Mouse (Mus musculus) cerebellum, postnatal 10 days (tissue): ENCODE measurements around the gene Rif1.

Experiments used
- DNase-seq, 2 experiments: peaks; one replicate each; pipeline ENCODE4 v3.0.0; 2021; ENCODE audit warnings: mixed read lengths in 2 of 2

Gene Rif1

GRCm38 (mm10) chr2:52072491-52073140 lies at the start of gene Rif1:
TSS of gene Rif1 (plus strand) at chr2:52072832.
- peak; percentile 93 to 96 for DNase-seq

DNA sequence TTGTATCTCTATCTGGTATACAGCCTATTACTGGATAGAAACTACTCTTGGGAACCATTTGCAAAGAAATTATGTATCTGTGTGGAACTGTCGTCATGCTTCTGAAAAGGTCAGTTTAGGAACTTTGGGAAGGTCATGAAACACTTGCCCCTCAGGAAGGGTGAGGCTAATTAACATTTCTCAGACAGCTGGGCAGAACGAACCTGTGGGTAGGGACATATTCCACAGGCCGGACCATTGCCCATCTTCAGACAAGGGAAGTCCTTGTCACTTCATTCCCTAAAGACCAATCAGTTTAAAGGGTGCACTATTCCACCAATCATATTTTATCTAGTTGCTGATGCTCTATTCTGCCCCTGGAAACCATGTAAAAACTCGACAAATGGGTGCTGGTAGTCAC lies 45.6 kb upstream of the Rif1 start:
- DNase-seq: no peak

DNA sequence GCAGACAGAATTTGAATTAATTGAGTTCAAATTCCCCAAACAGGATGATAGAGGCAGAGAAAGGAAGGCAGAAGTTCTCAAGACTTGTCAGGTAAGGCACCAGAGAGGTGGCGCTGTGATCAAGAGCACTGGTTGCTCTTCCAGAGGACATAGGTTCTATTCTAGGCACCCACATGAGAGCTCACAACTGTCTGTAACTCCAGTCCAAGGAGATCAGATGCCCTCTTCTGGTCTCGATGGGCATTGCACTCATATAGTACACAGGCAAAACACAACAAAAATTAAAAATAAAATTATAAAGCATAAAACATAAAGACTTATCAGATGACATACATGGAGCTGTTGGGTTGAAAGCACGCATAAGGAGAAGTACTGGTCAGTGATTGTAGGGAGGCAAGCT lies 43.2 kb upstream of the Rif1 start:
- no peak for DNase-seq

DNA sequence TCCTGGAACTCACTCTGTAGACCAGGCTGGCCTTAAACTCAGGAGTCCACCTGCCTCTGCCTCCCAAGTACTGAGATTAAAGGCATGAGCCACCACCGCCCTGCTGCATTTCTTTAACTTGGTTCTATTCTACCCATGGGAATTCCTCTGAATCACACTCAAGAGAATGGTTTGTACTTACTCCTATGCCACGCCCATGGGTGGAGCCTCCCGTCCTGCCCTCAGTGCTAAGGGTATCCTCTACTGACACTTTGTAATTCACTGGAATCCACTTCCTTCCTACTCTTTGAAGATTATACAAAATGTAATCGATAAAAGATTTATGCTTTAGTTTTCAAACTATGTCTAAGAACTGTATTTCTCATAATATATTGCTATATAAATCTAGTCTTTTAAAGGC lies 41.1 kb upstream of the Rif1 start:
- DNase-seq: no peak

DNA sequence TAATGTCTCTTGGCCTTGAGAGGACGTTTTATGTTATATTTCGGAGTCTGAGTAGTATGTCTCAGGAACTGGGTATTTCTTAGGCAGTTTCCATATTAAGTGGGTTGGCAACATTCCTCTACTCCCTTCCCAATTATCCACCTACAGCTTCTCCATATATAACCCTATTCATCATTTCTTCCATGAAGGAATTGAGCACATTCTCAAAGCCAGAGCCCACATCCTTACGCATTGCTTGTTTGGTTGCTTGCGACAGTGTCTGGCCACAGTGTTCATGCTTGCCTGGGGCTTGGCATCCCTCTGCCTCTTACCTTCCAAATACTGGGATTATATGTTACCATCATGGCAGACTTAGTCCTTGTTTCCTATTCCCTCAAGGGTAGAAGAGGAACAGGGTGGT lies 38.0 kb upstream of the Rif1 start:
- no peak for DNase-seq

DNA sequence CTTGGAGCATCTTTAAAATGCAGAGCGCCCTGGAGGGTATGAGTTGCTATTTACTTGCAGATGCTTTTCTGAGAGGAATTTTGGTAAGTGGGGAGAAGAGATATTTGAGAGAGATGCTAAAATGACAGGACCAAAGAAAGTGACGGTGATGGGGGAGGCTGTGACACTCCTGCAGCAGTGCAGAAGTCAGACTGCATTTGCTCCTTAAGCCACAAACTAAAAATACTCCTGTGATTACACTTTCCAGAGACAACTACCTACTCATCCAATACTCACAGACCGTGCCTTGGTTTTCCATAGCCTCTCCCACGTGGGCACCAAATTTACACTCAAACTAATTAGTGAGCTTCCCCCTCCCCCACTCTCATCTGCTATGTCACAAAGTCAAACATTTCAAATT lies 37.5 kb upstream of the Rif1 start:
- DNase-seq: no peak

DNA sequence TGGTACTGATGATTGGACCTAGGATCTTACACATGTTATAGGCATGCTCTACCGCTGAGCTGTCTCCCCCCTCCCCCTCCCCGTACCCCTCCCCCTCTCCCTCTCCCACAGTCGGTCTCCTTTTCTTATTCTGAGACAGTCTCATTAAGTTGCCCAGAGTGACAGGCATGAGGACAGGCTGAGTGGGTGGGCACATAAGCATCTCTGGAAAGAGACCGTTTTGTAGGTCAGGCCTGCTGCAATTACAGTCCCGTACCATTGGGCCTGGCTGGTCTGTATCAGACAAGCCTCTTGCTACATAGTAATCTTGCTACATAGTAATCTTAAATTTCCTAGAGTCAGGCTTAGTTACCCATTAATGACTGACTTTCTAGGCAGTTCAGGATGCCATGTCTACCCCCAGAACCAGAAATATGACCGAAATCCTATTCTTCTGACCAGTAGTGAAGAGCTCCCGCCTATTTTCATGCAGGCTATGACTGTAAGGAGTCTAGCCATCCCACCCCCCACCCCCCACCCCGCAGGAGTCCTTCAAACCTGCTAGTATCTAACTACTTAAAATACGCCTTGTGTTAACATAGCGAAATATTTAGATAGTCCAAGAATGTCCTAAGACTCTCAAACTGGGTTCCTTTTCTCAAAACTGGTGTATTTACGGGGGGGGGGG lies 35.6 kb upstream of the Rif1 start:
- no peak for DNase-seq

GRCm38 (mm10) chr2:52037882-52038281 lies 34.8 kb upstream of the Rif1 start, which contains the start of gene Tnfaip6:
TSS of gene Tnfaip6 (plus strand) at chr2:52038009.
- peak; percentile 26 to 29 for DNase-seq

GRCm38 (mm10) chr2:52038558-52038957 lies 34.1 kb upstream of the Rif1 start:
- DNase-seq: no peak

GRCm38 (mm10) chr2:52039083-52039801 lies 33.4 kb upstream of the Rif1 start:
- no peak for DNase-seq

DNA sequence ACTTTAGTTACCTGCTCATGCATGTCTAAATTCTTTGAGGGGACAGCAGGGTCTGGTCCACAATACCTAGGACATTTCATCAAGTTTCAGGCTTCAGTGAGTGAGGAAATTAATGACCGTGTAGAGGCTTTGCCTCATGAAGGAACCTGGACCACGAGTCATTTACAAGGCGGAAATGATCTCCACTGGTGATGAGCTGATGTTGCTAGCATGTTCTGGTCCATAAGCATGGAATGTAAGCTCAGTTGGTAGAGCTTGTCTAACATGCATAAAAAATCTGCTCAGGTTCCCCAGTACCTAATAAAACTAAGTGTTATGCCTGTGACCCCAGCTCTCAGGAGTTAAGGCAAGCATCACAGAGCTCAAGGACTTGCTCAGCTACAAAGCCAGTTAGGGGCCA lies 30.5 kb upstream of the Rif1 start:
- no peak for DNase-seq

DNA sequence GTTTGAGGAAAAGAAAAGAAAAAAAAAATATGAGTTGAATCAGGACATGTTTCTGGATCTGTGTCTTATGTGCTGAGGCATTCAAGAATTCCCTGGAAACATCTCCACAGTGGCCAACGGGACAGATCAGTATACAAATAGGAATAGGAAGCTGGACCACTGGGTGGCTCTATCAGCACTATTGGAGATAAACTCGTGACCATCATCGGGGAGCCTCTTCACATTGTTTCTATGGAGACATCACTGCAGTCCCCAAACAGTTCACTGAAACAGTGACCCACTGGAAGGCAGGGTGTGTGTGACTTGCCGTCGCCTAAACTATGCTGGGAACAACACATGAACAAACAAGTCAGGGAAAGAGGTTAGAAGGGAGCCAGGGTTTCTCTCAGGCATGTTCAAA lies 29.9 kb upstream of the Rif1 start:
- peak in 1 of 2 experiments; percentile 17 for DNase-seq

DNA sequence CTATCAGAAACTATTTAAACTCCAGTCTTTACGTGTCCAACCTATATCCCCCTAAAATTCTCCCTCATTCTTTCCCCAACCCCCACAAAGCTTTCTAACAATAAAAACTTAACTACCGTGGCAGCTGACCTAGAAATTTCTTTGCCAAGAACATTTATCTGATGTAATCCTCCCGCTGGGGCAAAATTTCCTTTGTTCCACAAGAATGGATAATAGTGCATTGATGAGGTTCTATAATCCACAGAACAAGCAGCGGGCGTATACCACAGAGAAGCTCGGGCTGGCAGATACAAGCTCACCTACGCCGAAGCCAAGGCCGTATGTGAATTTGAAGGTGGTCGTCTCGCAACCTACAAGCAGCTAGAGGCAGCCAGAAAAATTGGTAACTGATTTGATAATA lies 29.1 kb upstream of the Rif1 start:
- no peak for DNase-seq

GRCm38 (mm10) chr2:52046032-52046431 lies 26.6 kb upstream of the Rif1 start:
- DNase-seq: no peak

DNA sequence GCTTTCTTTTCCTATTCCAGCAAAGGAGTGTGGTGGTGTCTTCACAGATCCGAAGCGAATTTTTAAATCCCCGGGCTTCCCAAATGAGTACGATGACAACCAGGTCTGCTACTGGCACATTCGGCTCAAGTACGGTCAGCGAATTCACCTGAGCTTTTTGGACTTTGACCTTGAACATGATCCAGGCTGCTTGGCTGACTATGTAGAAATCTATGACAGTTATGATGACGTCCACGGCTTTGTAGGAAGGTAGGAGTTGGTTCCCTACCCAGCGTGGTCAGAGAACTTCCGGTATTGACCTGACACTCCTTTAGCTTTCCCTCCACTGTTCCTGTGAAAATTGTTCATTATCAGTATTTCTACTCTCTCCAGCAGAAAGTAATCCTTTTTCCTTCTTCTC lies 21.8 kb upstream of the Rif1 start:
- DNase-seq: no peak

DNA sequence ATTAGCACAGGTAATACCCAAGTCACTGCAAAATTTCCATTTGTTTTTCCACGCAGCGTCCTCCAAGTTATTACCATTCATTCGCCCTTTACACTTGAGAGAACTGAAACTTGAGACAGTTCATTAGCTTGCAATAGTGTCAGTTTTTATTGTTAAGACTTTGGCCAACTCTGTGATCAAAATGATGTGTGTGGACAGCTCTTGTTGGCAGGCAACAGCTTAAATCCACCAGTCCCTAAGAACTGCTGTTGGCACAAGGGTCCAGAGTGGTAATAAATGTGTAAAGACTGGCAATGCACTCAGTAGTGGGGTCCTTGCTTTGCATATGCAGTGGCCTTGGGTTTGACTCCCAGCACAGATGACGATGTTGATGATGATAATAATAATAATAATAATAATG lies 20.3 kb upstream of the Rif1 start:
- DNase-seq: no peak

- DNase-seq: no peak
Observed at GRCm38 (mm10) chr2:52053502-52053901, 19.1 kb upstream of the Rif1 start.

- DNase-seq: no peak
Observed at GRCm38 (mm10) chr2:52055616-52056015, 17.0 kb upstream of the Rif1 start.

DNA sequence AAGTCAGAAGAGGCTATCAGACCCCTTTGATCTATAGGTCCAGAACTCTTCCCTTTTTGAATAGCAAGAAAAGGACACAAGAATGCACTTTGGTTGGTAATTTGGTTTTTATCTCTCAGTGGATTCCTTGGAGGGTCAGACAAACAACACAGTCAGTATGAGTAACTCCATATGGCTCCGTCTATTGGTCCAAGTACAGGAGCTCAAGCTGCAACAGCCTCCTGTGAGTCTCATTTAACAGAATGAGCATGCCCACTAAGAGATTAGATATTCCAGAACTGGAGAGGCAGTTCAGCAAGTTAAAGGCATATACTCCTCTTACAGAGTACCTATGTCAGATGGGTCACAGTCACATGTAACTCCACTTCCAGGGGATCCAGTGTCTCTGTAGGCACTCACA lies 15.5 kb upstream of the Rif1 start:
- DNase-seq: no peak

GRCm38 (mm10) chr2:52057681-52058080 lies 15.0 kb upstream of the Rif1 start:
- no peak for DNase-seq

GRCm38 (mm10) chr2:52068641-52069040 lies 4.0 kb upstream of the Rif1 start:
- peak; percentile 44 to 71 for DNase-seq

- DNase-seq: no peak
Observed at GRCm38 (mm10) chr2:52070816-52071215, 1.8 kb upstream of the Rif1 start.

GRCm38 (mm10) chr2:52071241-52071991 lies 1.2 kb upstream of the Rif1 start:
- DNase-seq: no peak
